Mouse (Mus musculus) small intestine, adult 2 months (tissue): Measurements from ENCODE around the gene Setx. TPM values are rescaled to one million over a fixed set of nuclear protein-coding genes. Genes with fewer than 3 reads are reported as not detected.

Experiments used
- H3K27ac ChIP-seq: fragments of 200-500 bp; 2 replicates; pipeline ENCODE4 v1.5.1; 2012; ENCODE audit warnings: low read depth, low read length, control low read depth, inconsistent platforms; ENCODE audit not compliant: insufficient read depth
- H3K27me3 ChIP-seq: fragments of 200-500 bp; 2 replicates; pipeline ENCODE4 v1.6.1; 2012; ENCODE audit warnings: mild to moderate bottlenecking, moderate library complexity, low read length, inconsistent platforms; ENCODE audit not compliant: control insufficient read depth, insufficient read depth
- H3K36me3 ChIP-seq: fragments of 200-500 bp; 2 replicates; pipeline ENCODE4 v1.6.1; 2012; ENCODE audit warnings: mild to moderate bottlenecking, low read length, control low read depth, inconsistent platforms; ENCODE audit not compliant: control insufficient read depth, insufficient read depth
- H3K4me1 ChIP-seq: fragments of 200-500 bp; 2 replicates; pipeline ENCODE4 v1.6.1; 2012; ENCODE audit warnings: low read length, inconsistent platforms, mixed read lengths; ENCODE audit not compliant: control insufficient read depth, insufficient read depth, insufficient read length
- H3K4me3 ChIP-seq: fragments of 200-500 bp; 2 replicates; pipeline ENCODE4 v1.5.1; 2012; ENCODE audit warnings: low read depth, mild to moderate bottlenecking, control low read depth, inconsistent platforms, low read length, moderate library complexity
- CTCF ChIP-seq: fragments of 200-500 bp; IDR thresholded peaks from 2 replicates; pipeline ENCODE4 v1.5.1; 2012; ENCODE audit warnings: low read depth, mild to moderate bottlenecking, control low read depth, inconsistent platforms, low read length, moderate library complexity, mixed read lengths; ENCODE audit not compliant: insufficient replicate concordance, insufficient read length; ENCODE audit errors: extremely low read depth
- POLR2A ChIP-seq: fragments of 200-500 bp; IDR thresholded peaks from 2 replicates; pipeline ENCODE4 v1.6.1; 2012; ENCODE audit warnings: low read depth, mild to moderate bottlenecking, control low read depth, inconsistent platforms, low read length, moderate library complexity
- WGBS: fragments of 180-500 bp; shearing (Covaris S2); methylation state at CpG from one replicate; pipeline ENCODE4 v1.1.7; 2018; 5-methylcytosine and 5-hydroxymethylcytosine counted together
- polyA plus RNA-seq: library from polyadenylated mRNA; depleted of rRNA; stranded (reverse); fragments of >200 nt; gene quantifications from 2 replicates; pipeline ENCODE4 v1.2.3, GENCODE M21; 2012

Setx gene
- polyA plus RNA-seq, 1 experiment = 3.3 TPM

DNA sequence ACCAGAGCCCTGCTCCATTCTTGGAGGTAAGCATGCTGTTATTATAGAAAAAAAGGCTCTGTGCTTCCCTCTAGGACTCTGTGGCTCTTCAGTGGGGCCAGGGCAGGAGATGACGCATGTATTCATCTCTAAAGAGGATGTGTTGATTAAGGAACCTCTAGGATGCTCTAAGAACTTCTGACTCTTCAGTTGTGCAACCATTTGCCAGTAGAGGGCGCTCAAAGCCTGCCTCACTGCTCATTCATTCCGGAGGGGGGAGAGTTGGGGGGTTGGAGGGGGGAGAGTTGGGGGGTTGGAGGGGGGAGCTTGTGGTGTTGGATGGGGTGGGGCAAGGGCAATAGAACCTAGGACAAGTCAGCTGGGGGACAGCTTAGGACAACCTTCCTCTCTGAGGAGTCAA lies 75.9 kb downstream of the Setx start:
- Histone ChIP-seq H3K27ac (no peak overlapping the region), H3K27me3 (peaks cover 9% of the 10 kb centered on the region), H3K36me3 (no peaks in the 10 kb centered on the region), H3K4me3 (no peak overlapping the region), H3K4me1 (no peaks in the 10 kb centered on the region; the same call in 1 of the 2 replicates)
- TF ChIP-seq POLR2A (no peak), CTCF (peak; percentile 76; the same call in 1 of the 2 replicates)
- WGBS = 2% methylated on average over 3 of the region's 3 CpGs

DNA sequence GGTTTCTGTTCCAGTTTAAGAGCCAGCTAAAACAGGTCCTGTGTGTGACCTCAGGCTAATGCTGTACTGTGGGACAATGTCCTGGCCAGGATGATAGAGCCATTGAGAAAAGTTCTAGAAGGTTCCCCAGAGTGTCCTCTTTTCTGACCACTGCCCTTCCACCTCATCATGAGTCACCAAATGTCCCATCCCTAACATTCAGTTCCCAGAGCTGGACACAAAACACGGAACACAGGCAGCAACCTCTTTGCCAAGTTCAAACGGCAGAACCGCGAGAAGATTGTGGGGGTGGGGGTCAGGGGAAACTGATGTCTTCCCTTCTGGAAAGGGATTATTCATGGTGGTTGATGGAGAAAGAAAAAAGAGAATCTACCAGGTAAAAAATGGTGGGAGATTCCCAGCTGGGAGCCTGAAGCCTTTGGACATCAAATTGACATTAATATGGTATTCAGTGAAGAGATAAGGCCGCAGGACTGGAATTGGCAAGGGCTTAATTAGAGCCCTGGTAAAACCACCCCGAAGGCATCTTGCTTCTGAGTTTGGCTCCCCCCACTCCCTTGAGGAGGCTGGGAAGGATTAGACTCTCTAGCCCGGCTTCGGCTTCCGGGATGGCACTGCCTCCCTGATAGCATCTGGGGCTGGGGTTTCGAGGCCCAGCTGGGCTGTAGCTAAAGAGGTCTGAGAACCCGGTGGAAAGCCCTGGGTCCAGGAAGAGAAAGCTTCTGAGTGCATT lies 77.4 kb downstream of the Setx start:
- Histone ChIP-seq H3K36me3 (no peaks in the 10 kb centered on the region), H3K4me1 (no peaks in the 10 kb centered on the region), H3K4me3 (no peak overlapping the region), H3K27ac (no peak overlapping the region), H3K27me3 (no peaks in the 10 kb centered on the region)
- TF ChIP-seq POLR2A = no peak
- 54% methylated on average over 11 of the region's 11 CpGs for WGBS

DNA sequence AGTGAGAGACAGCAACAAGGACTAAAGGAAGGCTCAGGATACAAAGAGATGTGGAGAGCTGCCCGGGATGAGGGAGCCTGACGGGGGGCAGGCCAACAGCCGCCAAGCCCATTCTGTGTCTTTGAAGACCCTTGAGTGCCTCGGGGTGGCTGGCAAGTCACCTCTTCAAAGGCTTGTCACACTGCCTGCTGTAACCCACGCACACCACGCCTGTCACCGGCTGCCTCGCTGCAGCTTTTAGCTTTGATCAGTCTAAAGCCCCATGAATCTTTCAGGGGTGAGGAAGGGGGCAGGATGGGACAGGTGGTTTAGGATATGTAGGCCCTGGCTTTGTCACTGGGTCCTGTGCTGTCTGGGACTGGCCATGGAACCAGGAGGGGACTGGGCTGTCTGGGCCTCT lies 82.2 kb downstream of the Setx start:
- Histone ChIP-seq H3K4me1 (no peaks in the 10 kb centered on the region), H3K4me3 (no peak overlapping the region), H3K36me3 (no peaks in the 10 kb centered on the region), H3K27ac (no peak overlapping the region), H3K27me3 (no peaks in the 10 kb centered on the region)
- WGBS = 54% methylated on average over 8 of the region's 8 CpGs
- TF ChIP-seq CTCF = no peak
- no peak for TF ChIP-seq POLR2A

DNA sequence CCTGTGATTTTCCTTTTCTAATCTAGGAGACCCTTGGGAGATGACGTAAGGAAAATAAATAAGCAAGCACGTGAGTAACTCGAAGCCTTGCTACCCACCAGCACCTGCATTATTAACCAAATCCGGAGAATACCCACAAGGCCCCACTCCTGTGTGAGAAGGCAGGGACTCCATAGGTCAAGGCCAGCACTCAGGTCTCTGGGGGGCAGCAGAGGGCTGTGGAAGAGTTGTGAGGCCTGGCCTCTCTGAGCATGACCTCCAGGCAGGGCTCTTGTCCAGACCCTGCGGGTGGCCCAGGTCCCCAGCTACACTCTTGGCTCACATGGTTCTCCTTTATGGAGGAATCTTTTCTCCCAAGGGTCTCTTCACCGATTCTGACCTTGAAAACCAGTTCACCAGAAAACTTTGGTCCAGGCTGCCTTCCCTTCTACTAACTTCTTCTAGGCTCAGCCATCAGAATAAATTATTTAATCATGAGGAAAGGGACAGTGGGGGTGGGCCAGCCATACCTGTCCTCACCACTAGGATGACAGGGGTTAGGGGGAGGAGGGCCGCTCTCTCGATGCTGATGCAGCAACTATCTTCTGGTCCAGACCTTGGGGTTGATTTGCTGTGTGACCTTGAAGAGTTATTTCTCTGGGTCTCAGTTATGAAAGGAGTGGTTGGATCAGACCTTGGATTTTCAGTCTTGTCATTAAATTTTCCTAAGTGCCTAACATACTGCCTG lies 92.5 kb downstream of the Setx start:
- H3K4me3 ChIP-seq = no peak overlapping the region
- TF ChIP-seq POLR2A = no peak
- peak; percentile 23; the same call in 1 of the 2 replicates for TF ChIP-seq CTCF
- 54% methylated on average over 8 of the region's 8 CpGs for WGBS
- peaks cover 2% of the 10 kb centered on the region; the same call in 1 of the 2 replicates for H3K4me1 ChIP-seq
- H3K36me3 ChIP-seq = no peaks in the 10 kb centered on the region
- H3K27ac ChIP-seq = no peak overlapping the region
- no peaks in the 10 kb centered on the region for H3K27me3 ChIP-seq

DNA sequence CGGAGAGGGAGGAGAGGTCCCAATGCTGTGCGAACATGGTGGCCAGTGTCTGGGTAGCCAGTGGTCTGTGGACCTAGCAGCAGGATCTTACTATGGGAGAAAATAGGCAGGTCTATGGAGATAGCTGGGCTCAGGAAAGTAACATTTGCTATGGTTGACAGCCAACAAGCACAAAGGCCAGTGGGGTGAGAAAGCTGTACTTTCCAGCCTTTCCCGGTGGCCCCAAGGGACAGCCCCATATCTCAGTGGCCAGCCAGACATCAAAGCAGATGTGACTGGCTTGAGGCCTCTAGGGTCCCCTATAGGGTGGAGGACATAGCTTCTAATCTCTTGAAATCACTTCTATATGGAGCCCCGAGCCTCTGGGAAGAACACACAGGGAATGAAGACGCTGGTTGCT lies 93.1 kb downstream of the Setx start:
- no peaks in the 10 kb centered on the region for H3K27me3 ChIP-seq
- no peak overlapping the region for H3K27ac ChIP-seq
- no peak overlapping the region for H3K4me3 ChIP-seq
- no peaks in the 10 kb centered on the region for H3K36me3 ChIP-seq
- 88% methylated on average over 5 of the region's 5 CpGs for WGBS
- TF ChIP-seq POLR2A (no peak), CTCF (no peak)
- H3K4me1 ChIP-seq = no peaks in the 10 kb centered on the region

DNA sequence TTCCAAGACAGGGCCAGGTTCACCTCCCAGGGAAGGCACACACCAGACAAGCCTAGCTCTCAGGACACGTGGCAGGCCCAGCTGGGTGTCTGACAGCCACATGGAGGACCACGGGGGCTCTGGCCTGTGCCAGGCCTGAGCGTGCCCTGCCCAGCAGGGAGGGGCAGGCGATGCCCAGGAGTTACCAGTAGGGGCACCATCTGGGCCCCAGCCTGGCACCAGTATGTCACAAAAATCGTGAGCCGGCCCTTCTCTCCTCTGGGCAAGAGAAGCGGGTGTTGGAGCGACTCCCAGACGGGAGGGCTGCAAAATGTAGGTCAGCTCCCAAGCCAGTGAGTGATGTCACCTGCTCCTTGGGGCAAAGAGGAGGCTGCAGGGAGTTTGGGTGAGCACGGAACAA lies 93.9 kb downstream of the Setx start:
- Histone ChIP-seq H3K27ac (no peak overlapping the region), H3K36me3 (no peaks in the 10 kb centered on the region), H3K4me1 (no peaks in the 10 kb centered on the region), H3K27me3 (no peaks in the 10 kb centered on the region), H3K4me3 (no peak overlapping the region)
- 61% methylated on average over 10 of the region's 10 CpGs for WGBS
- TF ChIP-seq POLR2A (no peak), CTCF (no peak)

DNA sequence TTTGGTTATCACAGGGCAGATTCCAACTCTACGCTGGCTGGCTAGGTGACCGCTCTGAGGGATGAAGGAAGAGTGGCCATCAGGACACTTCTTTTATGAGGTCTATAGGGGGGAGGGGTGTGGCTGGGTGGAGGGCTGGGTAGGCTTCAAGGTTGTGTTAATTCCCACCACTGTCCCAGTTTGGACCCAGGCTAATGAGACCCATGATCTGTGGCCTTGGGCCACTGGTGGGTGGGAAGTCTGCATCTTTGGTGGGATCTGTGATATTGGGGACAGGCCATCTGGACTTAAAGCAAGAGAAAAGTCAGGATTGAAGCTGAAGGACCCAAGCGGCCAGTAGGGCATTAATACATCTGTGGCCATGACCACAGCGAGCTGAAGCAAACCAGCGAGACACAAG lies 94.8 kb downstream of the Setx start:
- 91% methylated on average over 5 of the region's 5 CpGs for WGBS
- Histone ChIP-seq H3K36me3 (no peaks in the 10 kb centered on the region), H3K4me3 (no peak overlapping the region), H3K27ac (no peak overlapping the region), H3K27me3 (no peaks in the 10 kb centered on the region), H3K4me1 (no peaks in the 10 kb centered on the region)
- TF ChIP-seq POLR2A (no peak), CTCF (no peak)
